Mouse (Mus musculus) ZHBTc4 (cell line): Measurements from ENCODE around the gene Magea4.
A peak's percentile ranks its signal among the peaks of the same experiment; 100 is the strongest.

Source experiments
- DNase-seq: peaks from one replicate; pipeline ENCODE4 v3.0.0-alpha.2; 2011; ENCODE audit warnings: low read depth, low spot score

Gene Magea4

DNA sequence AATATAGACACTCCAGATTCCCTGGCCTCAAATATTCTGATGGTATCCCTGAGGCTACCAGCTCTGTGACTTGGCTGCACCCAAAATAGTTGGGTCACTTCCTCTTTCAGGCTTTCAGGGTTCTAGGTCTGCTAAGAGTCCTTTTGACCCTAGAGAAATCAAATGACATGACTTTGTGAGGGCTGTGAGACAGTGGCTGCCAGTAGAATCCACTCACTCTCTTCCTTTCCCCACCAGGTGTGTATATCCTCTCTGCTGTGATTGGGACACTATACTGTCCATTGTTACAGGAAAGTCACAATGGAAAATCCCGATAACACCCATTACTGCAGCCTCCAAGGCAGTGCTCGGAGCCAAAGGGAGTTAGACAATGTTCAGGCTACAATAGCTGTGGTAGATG, at the start of gene Magea4:
Gene Magea4 (plus strand): TSS at position 301 of the 400 bp plus-strand sequence.
- DNase-seq = no peak

DNA sequence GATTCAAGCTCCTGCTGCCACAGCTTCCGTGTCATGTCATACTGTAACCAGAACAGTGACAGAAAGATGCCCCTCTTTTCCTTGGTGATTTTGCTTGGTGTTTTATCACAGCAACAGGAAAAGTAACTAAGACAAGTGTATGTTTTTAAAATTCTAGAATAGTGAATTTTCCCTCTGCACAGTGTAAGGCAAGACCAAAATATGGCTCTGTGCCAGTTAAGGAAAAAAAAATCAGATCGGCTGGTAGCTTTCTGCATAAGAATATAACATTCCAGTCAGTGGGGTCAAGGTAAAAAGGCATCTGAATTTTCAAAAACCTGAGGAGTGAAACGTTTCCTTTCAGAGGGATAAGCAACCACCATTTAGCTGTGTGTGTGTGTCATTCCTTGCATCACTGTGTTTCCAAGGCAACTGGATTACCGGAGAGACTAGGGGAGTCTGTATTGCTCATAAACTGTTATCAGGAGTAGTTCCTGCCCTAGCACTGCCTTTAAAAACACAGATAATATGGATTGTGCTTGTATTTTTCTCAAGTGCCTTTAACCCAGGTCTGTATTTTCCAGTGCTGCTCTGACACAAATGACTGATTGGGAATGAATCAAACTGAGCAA, 18.8 kb upstream of the Magea4 start:
- DNase-seq = no peak

DNA sequence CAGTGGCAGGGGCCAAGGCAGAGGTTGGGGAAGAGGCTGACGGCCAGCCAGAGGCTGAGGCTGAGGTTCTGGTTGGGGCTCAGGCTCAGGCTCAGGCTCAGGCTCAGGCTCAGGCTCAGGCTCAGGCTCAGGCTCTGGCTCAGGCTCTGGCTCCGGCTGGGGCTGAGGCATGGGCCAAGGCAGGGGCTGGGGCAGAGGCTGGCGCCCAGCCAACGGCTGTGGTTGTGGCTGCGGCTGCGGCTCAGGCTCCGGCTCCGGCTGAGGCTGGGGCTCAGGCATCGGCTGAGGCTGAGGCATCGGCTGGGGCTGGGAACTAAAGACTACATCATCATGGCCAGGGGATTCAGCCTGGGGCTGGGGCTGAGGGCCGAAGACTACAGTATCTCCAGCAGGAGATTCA, 48.8 kb downstream of the Magea4 start:
- peak; percentile 3 for DNase-seq
